Mouse (Mus musculus) ES-Bruce4 (cell line): ENCODE results near the gene St6galnac3.

Experiments
- CTCF ChIP-seq: IDR thresholded peaks from one replicate; pipeline ENCODE4 v1.8.1; 2011; ENCODE audit warnings: low read depth, low read length
- POLR2A ChIP-seq: IDR thresholded peaks from one replicate; pipeline ENCODE4 v1.8.1; 2011; ENCODE audit warnings: low read length; ENCODE audit not compliant: insufficient read depth

GRCm38 (mm10) chr3:153492986-153493385 lies 232.0 kb downstream of the St6galnac3 start:
- TF ChIP-seq POLR2A (no peak), CTCF (no peak)
